Mouse (Mus musculus): ENCODE results near the gene Rab5a.

GRCm38 (mm10) chr17:53456152-53456551, 22.9 kb upstream of the Rab5a start:
- TF ChIP-seq CTCF (IDR thresholded peaks at IDR 0.05; ENCODE audit: extremely low read depth, insufficient read length, insufficient replicate concordance, low read depth, low read length) (no peak), POLR2A (IDR thresholded peaks at IDR 0.05; ENCODE audit: low read depth, low read length) (no peak)
